Mouse (Mus musculus) liver, embryonic 13.5 days (tissue): ENCODE data around the gene B4galt5. TPM values are rescaled to one million over a fixed set of nuclear protein-coding genes. Genes with fewer than 3 reads are reported as not detected.
A peak's percentile ranks its signal among the peaks of the same experiment; 100 is the strongest.

Source experiments
- ATAC-seq: fragments of 200-750 bp; cut with Nextera tagmentation; 2 replicates; pipeline ENCODE4 v1.8.0; 2017; ENCODE audit warnings: low read depth, mild to moderate bottlenecking, moderate number of reproducible peaks, moderate library complexity
- DNase-seq: peaks from one replicate; pipeline ENCODE4 v3.0.0; 2022
- H3K27ac ChIP-seq: fragments of 300-500 bp; sonication (generic); 2 replicates; pipeline ENCODE4 v1.5.1; 2015; ENCODE audit warnings: moderate library complexity, mild to moderate bottlenecking, inconsistent platforms
- H3K27me3 ChIP-seq: fragments of 300-500 bp; sonication (generic); 2 replicates; pipeline ENCODE4 v1.6.1; 2015; ENCODE audit warnings: mild to moderate bottlenecking, inconsistent platforms
- H3K36me3 ChIP-seq: fragments of 300-500 bp; sonication (generic); 2 replicates; pipeline ENCODE4 v1.6.1; 2015; ENCODE audit warnings: mild to moderate bottlenecking, inconsistent platforms
- H3K4me1 ChIP-seq: fragments of 300-500 bp; sonication (generic); replicated peaks from 2 replicates; pipeline ENCODE4 v1.6.1; 2015; ENCODE audit warnings: inconsistent platforms
- H3K4me2 ChIP-seq: fragments of 300-500 bp; sonication (generic); 2 replicates; pipeline ENCODE4 v1.6.1; 2015; ENCODE audit warnings: inconsistent platforms, mild to moderate bottlenecking, moderate library complexity
- H3K4me3 ChIP-seq: fragments of 300-500 bp; sonication (generic); replicated peaks from 2 replicates; pipeline ENCODE4 v1.5.1; 2015; ENCODE audit warnings: mild to moderate bottlenecking, inconsistent platforms
- H3K9ac ChIP-seq: fragments of 300-500 bp; sonication (generic); 2 replicates; pipeline ENCODE4 v1.6.1; 2015; ENCODE audit warnings: mild to moderate bottlenecking, inconsistent platforms
- H3K9me3 ChIP-seq: fragments of 300-500 bp; sonication (generic); replicated peaks from 2 replicates; pipeline ENCODE4 v1.6.1; 2016; ENCODE audit warnings: inconsistent platforms
- WGBS: fragments of 180-500 bp; shearing (Covaris S2); methylation state at CpG from one replicate; pipeline ENCODE4 v1.1.7; 2015; ENCODE audit not compliant: insufficient replicate concordance; 5-methylcytosine and 5-hydroxymethylcytosine counted together
- polyA plus RNA-seq: library from polyadenylated mRNA; unstranded; fragments of >200 nt; fragmentation: Nextera tagmentation; extraction: Ambion mirVana; gene quantifications from 2 replicates; pipeline ENCODE4 v1.2.1, GENCODE M21; 2015

B4galt5 gene
- polyA plus RNA-seq, 1 experiment from 2014 or later: 3.2 TPM

GRCm38 (mm10) chr2:167376160-167376564 lies 27.2 kb upstream of the B4galt5 start:
- peaks cover 18% of the 10 kb centered on the region for H3K4me1 ChIP-seq
- no peak overlapping the region for H3K4me2 ChIP-seq
- H3K27ac ChIP-seq: no peak overlapping the region
- no peaks in the 10 kb centered on the region for H3K36me3 ChIP-seq
- no peaks in the 10 kb centered on the region for H3K9me3 ChIP-seq
- DNase-seq (no peak), ATAC-seq (no peak)
- no peak overlapping the region for H3K4me3 ChIP-seq
- 0 out of 2 replicates have a peak, but pooled peaks cover 5% of the 10 kb centered on the region for H3K27me3 ChIP-seq
- no peak overlapping the region for H3K9ac ChIP-seq
- 54% methylated on average over 8 of the region's 8 CpGs for WGBS

DNA sequence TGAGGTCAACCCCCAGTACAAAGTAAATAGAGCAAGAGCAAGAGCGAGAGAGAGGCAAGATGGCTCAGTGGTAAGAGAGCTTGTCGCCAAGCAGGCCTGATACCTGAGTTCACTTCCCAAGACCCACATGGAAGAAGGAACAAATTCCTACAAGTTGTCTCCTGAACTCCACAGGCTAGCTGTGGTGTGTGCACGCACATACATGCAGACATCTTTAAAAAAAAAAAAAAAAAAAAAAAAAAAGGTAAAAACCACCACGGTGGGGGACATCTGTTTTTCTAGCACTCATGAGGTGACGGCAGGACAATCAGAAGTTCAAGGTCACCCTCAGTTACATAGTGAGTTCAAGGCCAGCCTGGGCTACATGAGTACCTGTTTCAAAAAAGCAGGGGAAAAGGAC lies 26.7 kb upstream of the B4galt5 start:
- Histone ChIP-seq H3K27ac (no peak overlapping the region), H3K4me2 (no peak overlapping the region), H3K27me3 (0 out of 2 replicates have a peak, but pooled peaks cover 5% of the 10 kb centered on the region), H3K4me3 (no peak overlapping the region), H3K9ac (no peak overlapping the region), H3K9me3 (no peaks in the 10 kb centered on the region), H3K4me1 (peaks cover 18% of the 10 kb centered on the region), H3K36me3 (no peaks in the 10 kb centered on the region)
- no peak for DNase-seq
- 79% methylated on average over 5 of the region's 5 CpGs for WGBS
- no peak for ATAC-seq

- Histone ChIP-seq H3K27me3 (0 out of 2 replicates have a peak, but pooled peaks cover 5% of the 10 kb centered on the region), H3K4me2 (no peak overlapping the region), H3K36me3 (no peaks in the 10 kb centered on the region), H3K9me3 (no peaks in the 10 kb centered on the region), H3K4me1 (peaks cover 15% of the 10 kb centered on the region), H3K4me3 (no peak overlapping the region), H3K27ac (no peak overlapping the region), H3K9ac (no peak overlapping the region)
- DNase-seq (no peak), ATAC-seq (peak; percentile 39; the same call in 1 of the 2 replicates)
- 30% methylated on average over 9 of the region's 9 CpGs for WGBS
These were observed 26.2 kb upstream of the B4galt5 start for GRCm38 (mm10) chr2:167375135-167375534.

GRCm38 (mm10) chr2:167374191-167374805 lies 25.3 kb upstream of the B4galt5 start:
- DNase-seq: no peak
- H3K27me3 ChIP-seq: peaks cover 7% of the 10 kb centered on the region; the same call in 1 of the 2 replicates
- H3K4me3 ChIP-seq: no peak overlapping the region
- no peak overlapping the region for H3K4me2 ChIP-seq
- no peaks in the 10 kb centered on the region for H3K9me3 ChIP-seq
- no peak for ATAC-seq
- no peak overlapping the region for H3K9ac ChIP-seq
- no peak overlapping the region for H3K27ac ChIP-seq
- H3K36me3 ChIP-seq: no peaks in the 10 kb centered on the region
- H3K4me1 ChIP-seq: peaks cover 14% of the 10 kb centered on the region
- WGBS: 83% methylated on average over 12 of the region's 12 CpGs

GRCm38 (mm10) chr2:167373266-167373665 lies 24.3 kb upstream of the B4galt5 start:
- peaks cover 10% of the 10 kb centered on the region for H3K4me1 ChIP-seq
- H3K4me3 ChIP-seq: no peak overlapping the region
- H3K9ac ChIP-seq: no peak overlapping the region
- DNase-seq (no peak), ATAC-seq (no peak; the same call in 1 of the 2 replicates)
- H3K27me3 ChIP-seq: peaks cover 9% of the 10 kb centered on the region
- no peaks in the 10 kb centered on the region for H3K9me3 ChIP-seq
- H3K36me3 ChIP-seq: no peaks in the 10 kb centered on the region
- WGBS: 61% methylated on average over 5 of the region's 5 CpGs
- H3K4me2 ChIP-seq: no peak overlapping the region
- H3K27ac ChIP-seq: no peak overlapping the region

DNA sequence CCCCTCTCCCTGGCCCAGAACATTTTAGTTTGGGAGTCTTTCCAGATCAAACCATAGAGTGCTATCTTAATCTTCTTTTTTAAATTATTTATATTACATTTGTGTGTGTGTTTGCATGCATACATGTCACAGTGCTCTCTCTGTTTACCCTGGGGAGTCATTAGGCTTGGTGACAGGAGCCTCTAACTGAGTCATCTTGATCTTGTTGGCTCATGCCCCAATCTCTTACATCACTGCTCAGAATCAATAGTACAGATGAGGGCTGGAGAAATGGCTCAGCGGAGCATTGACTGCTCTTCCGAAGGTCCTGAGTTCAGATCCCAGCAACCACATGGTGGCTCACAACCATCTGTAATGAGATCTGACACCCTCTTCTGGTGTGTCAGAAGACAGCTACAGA lies 22.5 kb upstream of the B4galt5 start:
- no peak overlapping the region for H3K27ac ChIP-seq
- WGBS: 85% methylated on average over 2 of the region's 2 CpGs
- peaks cover 19% of the 10 kb centered on the region for H3K4me1 ChIP-seq
- no peak overlapping the region for H3K9ac ChIP-seq
- H3K4me2 ChIP-seq: no peak overlapping the region
- DNase-seq: no peak
- no peak overlapping the region for H3K4me3 ChIP-seq
- no peaks in the 10 kb centered on the region for H3K36me3 ChIP-seq
- H3K27me3 ChIP-seq: peaks cover 9% of the 10 kb centered on the region
- no peak for ATAC-seq
- no peaks in the 10 kb centered on the region for H3K9me3 ChIP-seq

- Histone ChIP-seq H3K9ac (no peak overlapping the region), H3K36me3 (no peaks in the 10 kb centered on the region), H3K4me1 (peaks cover 9% of the 10 kb centered on the region; the same call in 1 of the 2 replicates), H3K27ac (peak overlapping the region; percentile 53), H3K9me3 (0 out of 2 replicates have a peak, but pooled peaks cover 2% of the 10 kb centered on the region), H3K27me3 (peaks cover 9% of the 10 kb centered on the region), H3K4me3 (no peak overlapping the region), H3K4me2 (peak overlapping the region; percentile 21; the same call in 1 of the 2 replicates)
- no peak for DNase-seq
- 13% methylated on average over 9 of the region's 9 CpGs for WGBS
- peak; percentile 50; the same call in 1 of the 2 replicates for ATAC-seq
These were observed 19.3 kb upstream of the B4galt5 start for GRCm38 (mm10) chr2:167368328-167368727.

DNA sequence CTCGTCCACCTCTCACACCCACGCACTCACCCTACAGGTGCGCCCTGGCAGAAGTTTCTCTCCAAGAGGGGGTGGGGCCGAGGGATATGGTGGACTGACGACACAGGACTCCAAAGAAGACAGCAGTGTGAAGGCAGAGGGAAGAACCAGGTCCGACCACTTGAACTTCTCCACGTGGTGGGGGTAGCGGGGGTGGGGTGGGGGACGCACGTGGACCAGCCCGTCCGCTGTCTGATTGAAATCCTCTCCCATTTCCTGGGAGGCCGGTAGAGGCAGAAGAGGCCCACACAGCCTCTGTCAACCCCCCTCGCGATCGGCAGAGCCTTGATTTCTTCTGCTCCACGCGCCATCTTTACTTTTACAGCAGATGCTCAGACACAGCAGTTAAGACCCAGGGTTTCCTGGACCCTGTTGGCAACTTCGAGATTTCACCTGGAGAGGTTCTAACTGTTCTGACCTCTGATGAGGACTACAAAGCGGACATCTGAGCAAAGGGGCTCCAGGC lies 18.8 kb upstream of the B4galt5 start:
- peaks cover 9% of the 10 kb centered on the region for H3K27me3 ChIP-seq
- H3K4me2 ChIP-seq: peak overlapping the region; percentile 21
- 19% methylated on average over 20 of the region's 20 CpGs for WGBS
- H3K27ac ChIP-seq: peak overlapping the region; percentile 53
- no peak overlapping the region for H3K4me3 ChIP-seq
- 0 out of 2 replicates have a peak, but pooled peaks cover 2% of the 10 kb centered on the region for H3K9me3 ChIP-seq
- DNase-seq (no peak), ATAC-seq (no peak)
- H3K9ac ChIP-seq: no peak overlapping the region
- peaks cover 9% of the 10 kb centered on the region; the same call in 1 of the 2 replicates for H3K4me1 ChIP-seq
- no peaks in the 10 kb centered on the region for H3K36me3 ChIP-seq

- no peak for ATAC-seq
- no peak overlapping the region for H3K4me3 ChIP-seq
- H3K4me1 ChIP-seq: peaks cover 9% of the 10 kb centered on the region; the same call in 1 of the 2 replicates
- no peak for DNase-seq
- no peaks in the 10 kb centered on the region for H3K36me3 ChIP-seq
- H3K4me2 ChIP-seq: no peak overlapping the region
- no peak overlapping the region for H3K9ac ChIP-seq
- 6% methylated on average over 7 of the region's 7 CpGs for WGBS
- H3K27me3 ChIP-seq: peaks cover 4% of the 10 kb centered on the region
- no peak overlapping the region for H3K27ac ChIP-seq
- 0 out of 2 replicates have a peak, but pooled peaks cover 2% of the 10 kb centered on the region for H3K9me3 ChIP-seq
These were observed 18.3 kb upstream of the B4galt5 start for GRCm38 (mm10) chr2:167367325-167367724.

DNA sequence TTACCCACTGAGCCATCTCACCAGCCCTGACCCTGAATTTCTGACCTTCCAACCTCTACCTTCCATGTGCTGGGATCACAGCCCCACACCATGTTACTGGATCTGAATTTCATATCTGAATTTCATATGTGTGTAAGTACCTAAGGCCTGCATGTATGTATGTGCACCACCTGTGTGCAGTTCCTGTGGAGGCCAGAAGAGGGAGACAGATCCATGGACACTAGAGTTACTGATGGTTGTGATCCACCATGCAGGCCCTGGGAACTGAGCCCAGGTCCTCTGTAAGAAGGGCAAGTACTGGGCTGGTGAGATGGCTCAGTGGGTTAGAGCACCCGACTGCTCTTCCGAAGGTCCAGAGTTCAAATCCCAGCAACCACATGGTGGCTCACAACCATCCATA lies 16.1 kb upstream of the B4galt5 start:
- Histone ChIP-seq H3K27ac (no peak overlapping the region), H3K36me3 (no peaks in the 10 kb centered on the region), H3K4me1 (peaks cover 9% of the 10 kb centered on the region; the same call in 1 of the 2 replicates), H3K9me3 (0 out of 2 replicates have a peak, but pooled peaks cover 2% of the 10 kb centered on the region), H3K9ac (no peak overlapping the region), H3K4me2 (no peak overlapping the region), H3K4me3 (no peak overlapping the region), H3K27me3 (peaks cover 4% of the 10 kb centered on the region)
- DNase-seq (no peak), ATAC-seq (no peak)
- WGBS: 90% methylated on average over 2 of the region's 2 CpGs

DNA sequence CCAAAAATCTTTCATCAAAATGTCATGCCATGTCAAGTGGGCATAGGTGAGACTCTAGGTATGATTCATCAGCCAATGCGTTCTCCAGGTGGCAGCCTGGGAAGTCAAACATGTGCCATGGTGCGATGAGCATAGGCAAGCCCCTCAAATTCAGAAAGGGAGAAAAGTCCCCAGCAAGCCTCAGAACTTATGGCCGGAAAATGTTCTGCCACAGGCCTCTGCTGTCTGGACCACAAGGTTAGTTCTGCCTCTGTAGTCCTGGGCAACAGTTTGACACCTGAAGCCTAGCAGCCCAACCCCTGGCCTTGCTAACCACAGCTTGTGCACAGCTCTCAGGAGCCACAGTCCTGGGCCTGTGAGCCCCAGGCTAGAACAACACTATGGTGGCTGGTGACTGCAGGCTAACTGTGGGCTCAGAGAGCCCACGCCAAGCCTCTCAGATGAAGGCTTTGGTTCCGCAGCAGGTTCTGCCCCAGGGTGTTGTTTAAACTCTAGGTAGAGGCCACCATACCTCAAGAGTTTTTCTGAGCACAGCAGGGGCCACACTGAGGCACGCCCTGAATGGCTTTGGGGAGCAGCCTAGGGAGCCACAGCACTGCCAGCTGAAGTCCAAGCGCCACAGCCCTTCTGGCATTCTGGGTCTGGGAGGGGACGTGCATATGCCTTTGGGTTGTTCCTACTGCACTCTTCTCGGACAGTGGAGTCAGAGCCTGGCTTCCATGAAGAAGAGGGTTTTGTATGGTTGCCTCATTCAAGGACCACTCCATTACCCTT lies 14.5 kb upstream of the B4galt5 start:
- no peak overlapping the region for H3K4me2 ChIP-seq
- H3K9me3 ChIP-seq: 0 out of 2 replicates have a peak, but pooled peaks cover 2% of the 10 kb centered on the region
- H3K4me1 ChIP-seq: peaks cover 12% of the 10 kb centered on the region; the same call in 1 of the 2 replicates
- no peaks in the 10 kb centered on the region for H3K36me3 ChIP-seq
- 63% methylated on average over 9 of the region's 9 CpGs for WGBS
- DNase-seq: no peak
- no peak overlapping the region for H3K27ac ChIP-seq
- no peak overlapping the region for H3K4me3 ChIP-seq
- ATAC-seq: no peak
- H3K9ac ChIP-seq: no peak overlapping the region
- no peaks in the 10 kb centered on the region; the same call in none of the 2 replicates for H3K27me3 ChIP-seq
